Comparison of ENCODE assay signal across 8 mouse cellular contexts in the genomic region with DNA sequence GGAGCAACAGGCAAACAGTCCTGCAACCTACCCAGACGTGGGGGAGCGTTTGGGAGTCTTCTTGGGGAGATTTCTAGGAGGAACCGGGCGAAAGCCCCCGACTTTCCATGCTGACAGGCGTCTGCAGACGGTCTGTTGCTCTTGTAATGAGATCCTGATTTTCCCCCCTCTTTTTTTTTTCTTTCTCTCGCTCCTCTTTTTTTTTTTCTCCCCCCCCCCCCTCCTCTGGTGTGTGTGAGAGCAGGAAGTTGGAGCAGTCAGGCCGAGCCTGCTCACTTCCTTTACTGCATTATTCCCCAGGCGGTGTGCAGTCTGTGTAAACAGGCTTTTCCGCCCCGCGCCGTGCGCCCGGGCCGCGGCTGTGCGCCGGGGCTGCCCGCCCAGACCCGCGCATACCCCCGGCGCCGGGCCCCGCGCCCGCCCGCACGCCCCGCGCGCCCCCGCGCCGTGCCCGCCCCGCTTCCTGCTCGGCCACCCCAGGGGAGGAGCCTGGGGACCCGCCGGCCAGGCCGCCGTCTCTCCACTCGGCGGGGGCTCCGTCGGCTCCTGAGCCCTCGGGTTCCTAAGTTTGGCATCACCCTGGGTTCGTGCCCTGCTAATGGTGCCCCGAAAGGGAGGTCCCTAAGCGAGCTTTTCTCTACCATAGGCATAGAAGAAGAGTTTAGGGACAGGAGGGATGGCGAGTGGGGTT. TPM values are rescaled to one million over a fixed set of nuclear protein-coding genes. Genes with fewer than 3 reads are reported as not detected.
DNase-seq lines count a peak whose midpoint lies in the region; ATAC-seq and TF ChIP-seq lines count a peak whose summit lies in the region.

A gene (minus strand): TSS at position 415 of the 691 bp plus-strand sequence.

- H3K27ac ChIP-seq in bone marrow, adult 2 months (ENCODE audit: control insufficient read depth, insufficient read depth, low read depth, low read length, poor library complexity): peak within 1 kb of the TSS; percentile 59
- no peak within 1 kb of the TSS for H3K27ac ChIP-seq in liver, embryonic 14.5 days

- peaks cover 35% of the 10 kb centered on the region for H3K27me3 ChIP-seq in liver, embryonic 14.5 days (ENCODE audit: control insufficient read depth, insufficient read depth, low read length)

- peak within 1 kb of the TSS; percentile 67 for H3K4me3 ChIP-seq in bone marrow, adult 2 months (replicated peaks; ENCODE audit: control insufficient read depth, low read depth, low read length)
- peak within 1 kb of the TSS; percentile 41 to 58 for H3K4me3 ChIP-seq in liver, embryonic 14.5 days (ENCODE audit: insufficient read depth in 1 of 2, low read depth in 2 of 2, low read length in 2 of 2)

- DNase-seq in cerebellum, postnatal 25 days: peak; percentile 28 to 45
- no peak for DNase-seq in cerebellum, adult 11 months
- DNase-seq in gastrocnemius, postnatal 25 days: peak; percentile 44
- DNase-seq in induced T-regulatory cell, adult 2 months (ENCODE audit: low read depth): peak; percentile 77
- no peak for DNase-seq in liver, embryonic 14.5 days (ENCODE audit: low read depth in 3 of 3, low spot score in 3 of 3)
- DNase-seq in natural killer cell, adult 2 months (ENCODE audit: low spot score in 2 of 2): peak; percentile 36 to 64
- peak; percentile 71 for DNase-seq in thymus, postnatal 0 days (ENCODE audit: low spot score)

- H3K4me2 ChIP-seq in liver, embryonic 14.5 days (ENCODE audit: low read depth): peak within 1 kb of the TSS; percentile 59

- no peaks in the 10 kb centered on the region for H3K4me1 ChIP-seq in bone marrow, adult 2 months (ENCODE audit: control insufficient read depth, insufficient read depth, low read length)
- no peaks in the 10 kb centered on the region for H3K4me1 ChIP-seq in liver, embryonic 14.5 days (replicated peaks; ENCODE audit: control insufficient read depth in 2 of 2, insufficient read depth in 2 of 2, low read length in 1 of 2)

- TF ChIP-seq EP300 in liver, embryonic 14.5 days (IDR thresholded peaks at IDR 0.05; ENCODE audit: low read depth): no peak

- no peaks in the 10 kb centered on the region for H3K36me3 ChIP-seq in liver, embryonic 14.5 days (replicated peaks; ENCODE audit: control insufficient read depth, insufficient read depth, low read depth)

- no peak for TF ChIP-seq CTCF in bone marrow, adult 2 months (IDR thresholded peaks at IDR 0.05; ENCODE audit: control insufficient read depth, insufficient read depth, low read length)
- TF ChIP-seq CTCF in liver, embryonic 14.5 days (IDR thresholded peaks at IDR 0.05; ENCODE audit: low read depth): no peak

- under 1% methylated on average over 53 of the region's 53 CpGs for WGBS in bone marrow, adult 2 months
- under 1% methylated on average over 53 of the region's 53 CpGs for WGBS in liver, embryonic 14.5 days (ENCODE audit: insufficient replicate concordance)

- peak within 1 kb of the TSS; percentile 19; the same call in 1 of the 2 replicates for H3K9ac ChIP-seq in liver, embryonic 14.5 days (replicated peaks)

- peak; percentile 59; the same call in 1 of the 2 replicates for ATAC-seq in liver, embryonic 14.5 days (ENCODE audit: insufficient read depth)

- TF ChIP-seq POLR2A in bone marrow, adult 2 months (IDR thresholded peaks at IDR 0.05; ENCODE audit: borderline replicate concordance, control insufficient read depth, low read depth, low read length): 0 out of 2 replicates have a peak, but pooled peaks have one; percentile 46

- H3K9me3 ChIP-seq in liver, embryonic 14.5 days (ENCODE audit: control insufficient read depth, low read length): no peaks in the 10 kb centered on the region

RNA-seq across cellular contexts. Expression of the gene that starts here (rescaled TPM):
- 8.3 and 15.5 TPM in 2 replicates for polyA plus RNA-seq in bone marrow, adult 2 months (2011; ENCODE audit: insufficient read depth, insufficient read length, low replicate concordance, missing spikeins)
- total RNA-seq in gastrocnemius, postnatal 25 days (2021): 10 to 100 TPM; 13.5 to 16.6 TPM
- 3.1 and 4.6 TPM in 2 replicates for polyA plus RNA-seq in liver, embryonic 14.5 days (2012; rRNA removed)
- polyA plus RNA-seq in liver, embryonic 14.5 days (2014; fragmentation: Nextera tagmentation; extraction: Ambion mirVana): 3.7 and 4.0 TPM in 2 replicates
- polyA plus RNA-seq in thymus, postnatal 0 days (2015; fragmentation: Nextera tagmentation; extraction: Ambion mirVana): 18.2 and 19.1 TPM in 2 replicates

Comparison
In these comparisons a context has a peak if more than half of its experiments do, and no peak if none do; other contexts are left out.
1. DNase-seq: peak in cerebellum, postnatal 25 days (2 of 2), gastrocnemius, postnatal 25 days (single experiment), induced T-regulatory cell, adult 2 months (single experiment), natural killer cell, adult 2 months (2 of 2) and thymus, postnatal 0 days (single experiment); none in cerebellum, adult 11 months (single experiment) and liver, embryonic 14.5 days (0 of 3).